Mouse (Mus musculus): ENCODE results near the gene Atp10b.

GRCm38 (mm10) chr11:43186291-43186690 is 36.6 kb downstream of the Atp10b start:
- TF ChIP-seq EP300 (IDR thresholded peaks at IDR 0.05; ENCODE audit: low read depth) (no peak), CTCF (IDR thresholded peaks at IDR 0.05; ENCODE audit: low read depth) (no peak)
